Mouse (Mus musculus) midbrain, embryonic 14.5 days (tissue): Measurements from ENCODE around the gene Grip2. TPM values are rescaled to one million over a fixed set of nuclear protein-coding genes. Genes with fewer than 3 reads are reported as not detected.

Experiments used
- ATAC-seq: fragments of 200-750 bp; cut with Nextera tagmentation; 2 replicates; pipeline ENCODE4 v1.8.0; 2017; ENCODE audit warnings: moderate number of reproducible peaks, moderate library complexity; ENCODE audit not compliant: low FRiP score, low TSS enrichment
- DNase-seq: peaks from one replicate; pipeline ENCODE4 v3.0.0-alpha.2; 2015
- H3K27ac ChIP-seq: fragments of 300-500 bp; sonication (generic); replicated peaks from 2 replicates; pipeline ENCODE4 v1.5.1; 2014; ENCODE audit warnings: mild to moderate bottlenecking, low read depth, low read length, moderate library complexity
- H3K27me3 ChIP-seq: fragments of 300-500 bp; sonication (generic); 2 replicates; pipeline ENCODE4 v1.6.1; 2014; ENCODE audit warnings: low read length, control low read depth, mixed read lengths; ENCODE audit not compliant: control insufficient read depth, insufficient read depth
- H3K36me3 ChIP-seq: fragments of 300-500 bp; sonication (generic); 2 replicates; pipeline ENCODE4 v1.6.1; 2014; ENCODE audit warnings: low read length, control low read depth; ENCODE audit not compliant: control insufficient read depth, insufficient read depth
- H3K4me1 ChIP-seq: fragments of 300-500 bp; sonication (generic); 2 replicates; pipeline ENCODE4 v1.6.1; 2014; ENCODE audit warnings: mild to moderate bottlenecking, antibody characterized with exemption, low read length, control low read depth; ENCODE audit not compliant: control insufficient read depth, insufficient read depth
- H3K4me2 ChIP-seq: fragments of 300-500 bp; sonication (generic); 2 replicates; pipeline ENCODE4 v1.6.1; 2014; ENCODE audit warnings: mild to moderate bottlenecking, low read length, moderate library complexity
- H3K4me3 ChIP-seq: fragments of 300-500 bp; sonication (generic); replicated peaks from 2 replicates; pipeline ENCODE4 v1.5.1; 2014; ENCODE audit warnings: low read depth, low read length
- H3K9ac ChIP-seq: fragments of 300-500 bp; sonication (generic); replicated peaks from 2 replicates; pipeline ENCODE4 v1.6.1; 2014; ENCODE audit warnings: mild to moderate bottlenecking, low read length, moderate library complexity
- H3K9me3 ChIP-seq: fragments of 300-500 bp; sonication (generic); 2 replicates; pipeline ENCODE4 v1.6.1; 2016; ENCODE audit warnings: low read length, control low read depth, mixed read lengths; ENCODE audit not compliant: control insufficient read depth
- WGBS: fragments of 180-500 bp; shearing (Covaris S2); extraction: QIAGEN DNeasy Blood & Tissue Kit; methylation state at CpG from one replicate; pipeline ENCODE4 v1.1.7; 2014; 5-methylcytosine and 5-hydroxymethylcytosine counted together
- polyA plus RNA-seq: library from polyadenylated mRNA; unstranded; fragments of >200 nt; fragmentation: Nextera tagmentation; extraction: Ambion mirVana; gene quantifications from 2 replicates; pipeline ENCODE4 v1.2.1, GENCODE M21; 2014

Grip2 gene
- polyA plus RNA-seq, 1 experiment from 2014 or later = 7.5 TPM

GRCm38 (mm10) chr6:91842897-91843627 lies 16.0 kb upstream of the Grip2 start:
- H3K9me3 ChIP-seq = no peaks in the 10 kb centered on the region
- H3K4me2 ChIP-seq = peak overlapping the region; percentile 81
- ATAC-seq = peak; percentile 10; the same call in 1 of the 2 replicates
- no peaks in the 10 kb centered on the region for H3K36me3 ChIP-seq
- H3K27me3 ChIP-seq = peaks cover 15% of the 10 kb centered on the region; the same call in 1 of the 2 replicates
- peak; percentile 55 for DNase-seq
- H3K9ac ChIP-seq = peak overlapping the region; percentile 72
- peak overlapping the region; percentile 57 for H3K4me3 ChIP-seq
- H3K4me1 ChIP-seq = peaks cover 24% of the 10 kb centered on the region
- peak overlapping the region; percentile 60 for H3K27ac ChIP-seq
- 2% methylated on average over 46 of the region's 46 CpGs for WGBS

GRCm38 (mm10) chr6:91839010-91839871 lies 12.2 kb upstream of the Grip2 start:
- peaks cover 28% of the 10 kb centered on the region for H3K4me1 ChIP-seq
- H3K4me3 ChIP-seq = peak overlapping the region; percentile 35

GRCm38 (mm10) chr6:91832863-91833440 lies 5.9 kb upstream of the Grip2 start:
- no peak for ATAC-seq

More at GRCm38 (mm10) chr6:91839010-91839871, 12.2 kb upstream of the Grip2 start:
- Histone ChIP-seq H3K9ac (peak overlapping the region; percentile 64), H3K36me3 (no peaks in the 10 kb centered on the region), H3K27ac (peak overlapping the region; percentile 96), H3K9me3 (no peaks in the 10 kb centered on the region), H3K4me2 (peak overlapping the region; percentile 62), H3K27me3 (peaks cover 15% of the 10 kb centered on the region; the same call in 1 of the 2 replicates)
- WGBS = 2% methylated on average over 23 of the region's 23 CpGs
- ATAC-seq (peak; percentile 88), DNase-seq (peak; percentile 94)

GRCm38 (mm10) chr6:91827926-91828325 lies 876 bp upstream of the Grip2 start:
- H3K9ac ChIP-seq = no peak overlapping the region
- H3K36me3 ChIP-seq = no peaks in the 10 kb centered on the region
- 78% methylated on average over 5 of the region's 5 CpGs for WGBS
- no peak overlapping the region for H3K4me3 ChIP-seq
- H3K27ac ChIP-seq = no peak overlapping the region
- no peaks in the 10 kb centered on the region for H3K27me3 ChIP-seq
- H3K4me2 ChIP-seq = no peak overlapping the region
- H3K4me1 ChIP-seq = no peaks in the 10 kb centered on the region
- ATAC-seq (no peak), DNase-seq (no peak)
- no peaks in the 10 kb centered on the region for H3K9me3 ChIP-seq

More at GRCm38 (mm10) chr6:91832863-91833440, 5.9 kb upstream of the Grip2 start:
- H3K4me1 ChIP-seq = peaks cover 3% of the 10 kb centered on the region
- H3K4me2 ChIP-seq = no peak overlapping the region
- H3K9me3 ChIP-seq = no peaks in the 10 kb centered on the region
- no peak overlapping the region for H3K4me3 ChIP-seq
- DNase-seq = no peak
- H3K9ac ChIP-seq = no peak overlapping the region
- H3K36me3 ChIP-seq = no peaks in the 10 kb centered on the region
- 40% methylated on average over 3 of the region's 3 CpGs for WGBS
- no peak overlapping the region; the same call in 1 of the 2 replicates for H3K27ac ChIP-seq
- H3K27me3 ChIP-seq = no peaks in the 10 kb centered on the region

GRCm38 (mm10) chr6:91818271-91818670 lies 8.8 kb downstream of the Grip2 start:
- no peak for DNase-seq
- Histone ChIP-seq H3K9ac (no peak overlapping the region), H3K4me2 (no peak overlapping the region), H3K4me1 (no peaks in the 10 kb centered on the region), H3K27me3 (no peaks in the 10 kb centered on the region), H3K36me3 (no peaks in the 10 kb centered on the region), H3K9me3 (no peaks in the 10 kb centered on the region), H3K4me3 (no peak overlapping the region), H3K27ac (no peak overlapping the region)
- ATAC-seq = no peak
- 73% methylated on average over 8 of the region's 8 CpGs for WGBS

- Histone ChIP-seq H3K4me3 (no peak overlapping the region), H3K27me3 (no peaks in the 10 kb centered on the region), H3K27ac (no peak overlapping the region), H3K4me1 (peaks cover 3% of the 10 kb centered on the region; the same call in 1 of the 2 replicates), H3K4me2 (no peak overlapping the region), H3K9ac (no peak overlapping the region), H3K36me3 (no peaks in the 10 kb centered on the region), H3K9me3 (no peaks in the 10 kb centered on the region)
- DNase-seq = no peak
- WGBS = 84% methylated on average over 6 of the region's 6 CpGs
- ATAC-seq = no peak
Observed at GRCm38 (mm10) chr6:91815976-91816375, 11.1 kb downstream of the Grip2 start.

GRCm38 (mm10) chr6:91813611-91814010 lies 13.4 kb downstream of the Grip2 start:
- no peak overlapping the region for H3K4me3 ChIP-seq
- DNase-seq = no peak
- H3K36me3 ChIP-seq = no peaks in the 10 kb centered on the region
- 0 out of 2 replicates have a peak, but pooled peaks cover 3% of the 10 kb centered on the region for H3K27me3 ChIP-seq
- 83% methylated on average over 3 of the region's 3 CpGs for WGBS
- H3K27ac ChIP-seq = no peak overlapping the region
- no peaks in the 10 kb centered on the region for H3K9me3 ChIP-seq
- H3K4me1 ChIP-seq = peaks cover 3% of the 10 kb centered on the region; the same call in 1 of the 2 replicates
- no peak overlapping the region for H3K4me2 ChIP-seq
- ATAC-seq = no peak
- H3K9ac ChIP-seq = no peak overlapping the region

GRCm38 (mm10) chr6:91810007-91810406 lies 17.0 kb downstream of the Grip2 start:
- ATAC-seq (peak; percentile 65; the same call in 1 of the 2 replicates), DNase-seq (peak; percentile 50)
- no peak overlapping the region for H3K4me3 ChIP-seq
- H3K36me3 ChIP-seq = no peaks in the 10 kb centered on the region
- 29% methylated on average over 1 of the region's 1 CpGs for WGBS
- H3K9me3 ChIP-seq = no peaks in the 10 kb centered on the region
- no peak overlapping the region for H3K4me2 ChIP-seq
- peaks cover 14% of the 10 kb centered on the region for H3K4me1 ChIP-seq
- H3K27ac ChIP-seq = peak overlapping the region; percentile 52
- no peak overlapping the region for H3K9ac ChIP-seq
- peaks cover 3% of the 10 kb centered on the region; the same call in 1 of the 2 replicates for H3K27me3 ChIP-seq
